Mouse (Mus musculus): ENCODE measurements around the gene Slc39a12.

DNA sequence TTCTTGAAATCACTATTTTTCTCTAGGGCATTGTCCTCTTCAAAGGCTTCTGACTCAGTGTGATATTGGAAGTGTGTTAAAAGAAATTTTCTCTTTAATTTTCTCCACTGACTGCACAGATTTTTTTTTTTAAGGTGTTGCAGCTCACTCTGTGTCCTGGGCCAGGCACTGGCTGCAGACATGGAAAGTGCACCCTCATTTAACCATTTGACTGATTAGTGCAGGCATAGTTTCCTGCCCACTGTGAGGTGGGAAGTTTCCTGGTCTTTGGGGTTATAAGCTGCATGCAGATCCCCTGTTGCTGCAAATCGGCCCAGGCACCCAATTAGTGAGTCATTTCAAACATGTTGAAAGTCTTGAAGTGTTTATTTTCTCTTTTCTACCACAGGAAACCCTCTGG is 740 bp downstream of the Slc39a12 start:
- no peak for TF ChIP-seq CTCF (IDR thresholded peaks at IDR 0.05; ENCODE audit: insufficient read depth, low read depth, low read length)
- TF ChIP-seq POLR2A (IDR thresholded peaks at IDR 0.05; ENCODE audit: insufficient read depth, low read depth, low read length) = no peak

All from olfactory bulb, adult 2 months (tissue).